Mouse (Mus musculus): ENCODE data around the gene Unc13b.

The Unc13b gene

DNA sequence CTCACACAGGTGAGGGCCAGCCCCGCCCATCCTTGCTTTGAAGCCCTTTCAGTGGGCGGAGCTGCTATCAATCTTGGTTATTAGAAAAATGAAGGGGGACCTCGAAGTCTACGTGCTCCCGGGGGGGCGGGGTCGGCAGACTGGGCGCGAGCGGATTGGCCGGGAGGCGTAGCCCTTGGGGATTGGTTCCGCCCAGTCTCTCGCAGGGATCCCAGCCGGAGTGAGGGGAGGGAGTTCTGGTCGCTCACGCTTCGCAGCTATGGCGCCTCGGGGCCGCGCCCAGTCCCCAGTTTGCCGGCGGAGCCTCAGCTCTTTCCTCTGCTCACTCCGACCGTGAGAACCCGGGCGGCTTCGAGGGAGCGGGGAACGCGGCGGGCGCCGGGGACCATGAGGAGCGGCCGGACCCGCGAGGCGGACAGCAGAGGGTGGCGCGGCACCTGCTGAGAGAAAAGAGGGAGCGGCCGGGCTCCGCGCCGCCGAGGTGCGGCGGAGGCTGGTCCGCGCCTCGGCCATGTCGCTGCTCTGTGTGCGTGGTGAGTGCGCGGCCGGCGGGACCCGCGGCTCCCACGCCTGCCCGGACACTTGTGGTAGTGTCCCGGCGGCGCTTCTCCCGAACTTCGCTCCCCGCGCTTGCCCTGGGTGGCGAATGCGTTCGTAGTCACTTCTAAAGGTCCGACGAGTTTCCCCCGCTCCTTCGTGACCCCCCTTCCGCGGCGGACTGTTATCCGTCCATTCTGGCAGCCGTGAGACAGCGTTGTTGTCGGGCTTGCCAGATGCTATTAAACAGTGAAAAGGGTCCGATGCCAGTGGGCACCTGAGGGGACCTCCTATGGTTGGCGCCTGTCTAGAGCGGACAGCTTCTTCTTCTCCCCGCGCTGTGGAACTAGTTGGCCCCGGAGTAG, at the start of gene Unc13b:
Unc13b (plus strand) TSS at position 201 of the 902 bp plus-strand sequence.
- peak; percentile 92 to 94 for DNase-seq

GRCm38 (mm10) chr4:43010161-43011038, 48.4 kb upstream of the Unc13b start, which contains the start of gene Fancg:
Gene Fancg, minus strand, starts transcription at chr4:43010506.
- DNase-seq = peak; percentile 73 to 82

- DNase-seq = no peak
Observed at GRCm38 (mm10) chr4:43012091-43012490, 46.7 kb upstream of the Unc13b start.

- DNase-seq = no peak
Observed at GRCm38 (mm10) chr4:43018156-43018555, 40.6 kb upstream of the Unc13b start.

DNA sequence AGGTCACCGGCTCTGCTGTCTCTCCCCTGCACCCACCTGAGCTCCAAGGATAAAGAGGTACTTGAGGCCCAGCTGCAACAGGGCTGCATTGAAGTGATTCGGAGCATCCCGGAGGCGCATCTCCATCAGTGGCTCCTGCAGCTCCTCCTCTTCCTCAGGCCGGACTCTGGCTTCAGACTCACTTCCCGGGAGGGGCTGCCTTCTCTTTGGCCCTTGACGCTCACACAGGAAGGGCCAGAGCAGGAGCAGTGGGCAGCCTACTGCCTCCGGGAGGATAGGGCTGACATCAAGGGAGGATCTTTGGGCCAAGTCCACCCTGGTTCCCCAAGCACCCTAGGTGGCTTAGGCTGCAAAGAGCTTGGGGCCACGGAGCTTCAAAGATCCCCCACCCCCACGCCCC, 39.6 kb upstream of the Unc13b start:
- DNase-seq = no peak

GRCm38 (mm10) chr4:43019641-43020465, 38.9 kb upstream of the Unc13b start:
- DNase-seq = no peak

GRCm38 (mm10) chr4:43020876-43021275, 37.9 kb upstream of the Unc13b start:
- no peak for DNase-seq

DNA sequence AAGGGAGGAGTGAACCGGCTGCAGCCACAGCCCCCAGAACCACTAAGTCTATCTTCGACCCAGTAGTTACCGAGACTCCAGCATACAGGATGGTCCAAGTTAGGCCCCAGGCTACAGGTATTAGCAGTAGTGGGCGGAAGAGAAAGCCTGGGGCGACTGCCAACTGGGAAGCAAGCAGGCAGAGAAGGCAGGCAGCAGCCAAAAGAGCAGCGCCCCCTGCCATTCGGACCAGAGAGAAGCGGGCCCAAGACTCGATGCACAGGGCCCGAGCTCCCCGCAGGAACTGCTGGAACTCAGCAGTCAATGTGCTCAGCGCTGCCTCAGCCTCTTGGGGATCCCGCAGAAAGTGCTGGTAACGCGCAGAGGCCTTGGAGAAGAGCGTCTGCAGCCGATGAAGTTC, 37.4 kb upstream of the Unc13b start:
- DNase-seq = no peak

DNA sequence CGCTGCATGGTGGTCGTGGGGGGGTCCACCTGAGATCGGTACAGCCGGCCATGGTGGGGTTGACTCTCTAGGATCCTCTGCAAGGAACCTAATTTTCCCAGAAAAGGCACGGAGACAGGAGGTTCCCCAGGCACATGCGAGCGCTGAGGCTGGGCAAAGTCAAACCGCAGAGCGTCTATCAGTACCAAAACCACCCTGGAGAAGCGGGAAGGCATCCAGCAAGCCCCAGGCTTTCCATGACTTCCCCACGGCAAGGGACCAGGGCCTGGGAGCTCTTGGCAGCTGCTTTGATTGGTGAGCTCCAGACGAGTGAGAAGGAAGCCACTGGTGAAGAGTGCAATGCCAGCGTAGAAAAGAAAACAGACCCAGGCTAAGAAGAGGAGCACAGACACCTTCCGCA, 34.1 kb upstream of the Unc13b start:
- DNase-seq = no peak

DNA sequence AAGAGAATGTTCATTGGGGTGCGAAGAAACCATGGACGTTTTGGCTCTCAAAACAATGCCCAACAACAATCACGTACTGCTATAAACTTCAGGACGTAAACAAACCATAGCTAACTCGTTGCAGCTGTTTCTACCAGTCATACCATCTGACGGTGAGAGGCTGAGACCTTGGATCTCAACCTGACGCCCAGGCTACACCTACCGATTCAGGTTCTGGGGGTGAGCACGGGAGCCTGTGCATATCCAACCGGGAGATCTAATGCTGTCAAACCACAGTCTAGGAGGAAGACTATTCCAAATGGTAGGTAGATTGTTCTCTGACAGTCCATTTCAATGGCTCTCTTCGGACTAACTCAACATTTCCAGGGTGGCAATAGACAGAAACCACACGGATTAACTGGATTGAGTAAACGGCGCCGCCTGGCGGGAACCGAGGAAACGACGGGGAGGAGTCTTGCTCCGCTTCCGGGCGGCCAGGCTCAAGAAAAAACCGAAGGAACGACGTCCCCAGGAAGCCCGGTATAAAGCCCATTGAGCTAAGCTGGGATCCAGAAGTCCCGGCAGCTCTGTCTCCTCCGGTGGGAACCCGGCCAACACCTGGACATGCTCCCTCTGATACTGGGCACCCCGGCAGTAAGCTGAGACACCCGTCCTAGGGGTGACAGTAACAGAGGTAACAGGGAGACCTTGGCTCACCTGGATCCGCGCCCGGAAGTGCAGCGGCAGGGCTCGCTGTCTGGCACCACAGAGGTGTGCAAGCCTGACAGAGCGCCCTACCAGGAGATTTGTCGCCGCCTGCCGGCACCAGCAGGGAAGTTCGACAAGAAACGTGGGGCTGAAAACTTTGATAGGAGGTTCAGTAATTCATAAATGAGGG, 33.4 kb upstream of the Unc13b start, which contains the start of gene Pigo:
Pigo (minus strand) TSS at position 736 of the 877 bp plus-strand sequence.
- DNase-seq = peak; percentile 93 to 96

DNA sequence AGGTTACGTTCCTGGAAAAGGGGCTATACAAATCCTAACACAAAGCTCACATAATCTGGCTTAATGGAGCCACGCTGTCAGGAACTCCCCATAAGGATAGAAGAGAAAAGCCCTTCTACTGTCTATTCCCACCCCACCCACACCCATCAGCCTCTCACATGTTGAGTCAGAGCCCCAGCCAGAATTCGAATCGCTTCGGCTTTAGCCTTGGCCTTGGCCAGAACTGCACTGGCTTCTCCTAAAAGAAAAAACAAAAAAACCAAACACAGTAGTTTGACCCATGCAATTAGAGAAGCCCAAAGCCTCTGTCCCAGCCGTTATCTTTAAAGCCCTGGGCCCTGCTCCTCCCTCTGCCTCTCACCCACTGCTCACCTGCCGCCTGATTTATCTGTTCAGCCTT, 29.6 kb upstream of the Unc13b start:
- no peak for DNase-seq

DNA sequence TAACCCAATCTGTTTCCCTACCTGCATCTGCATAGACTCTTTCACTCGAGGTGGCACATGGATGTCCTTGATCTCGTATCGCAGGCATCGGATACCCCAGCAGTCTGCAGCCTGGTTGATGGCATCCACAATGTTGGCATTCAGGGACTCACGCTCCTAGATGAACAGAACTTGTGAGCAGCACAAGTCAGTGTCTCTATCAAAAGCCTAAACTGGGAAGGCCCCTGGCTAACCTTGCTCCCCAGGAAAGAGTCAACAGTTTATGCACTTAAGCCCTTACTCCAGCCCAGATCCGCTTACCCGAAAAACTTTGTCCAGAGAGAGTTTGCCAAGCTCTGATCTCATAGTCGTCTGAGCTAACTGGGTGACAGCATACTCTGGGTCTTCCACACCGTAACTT, 29.0 kb upstream of the Unc13b start:
- no peak for DNase-seq

DNA sequence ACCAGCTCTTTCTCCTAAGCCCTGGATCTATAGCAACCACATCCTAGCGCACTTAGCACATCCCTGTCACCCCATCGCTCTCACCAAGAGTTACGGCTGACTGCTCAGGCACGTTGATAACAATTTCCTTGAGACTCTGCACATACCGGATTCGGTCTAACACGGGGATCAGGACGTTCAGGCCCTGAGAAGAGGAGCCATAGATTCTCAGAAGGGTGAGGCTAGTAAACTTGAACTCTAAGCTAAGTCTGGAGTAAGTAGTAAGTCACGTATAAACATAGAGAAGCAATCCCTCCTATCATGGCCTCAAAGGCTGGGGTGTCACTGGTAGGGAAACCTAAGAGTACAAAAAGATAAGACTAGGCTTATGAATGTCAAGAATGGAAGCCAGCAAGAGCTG, 28.4 kb upstream of the Unc13b start:
- no peak for DNase-seq

DNA sequence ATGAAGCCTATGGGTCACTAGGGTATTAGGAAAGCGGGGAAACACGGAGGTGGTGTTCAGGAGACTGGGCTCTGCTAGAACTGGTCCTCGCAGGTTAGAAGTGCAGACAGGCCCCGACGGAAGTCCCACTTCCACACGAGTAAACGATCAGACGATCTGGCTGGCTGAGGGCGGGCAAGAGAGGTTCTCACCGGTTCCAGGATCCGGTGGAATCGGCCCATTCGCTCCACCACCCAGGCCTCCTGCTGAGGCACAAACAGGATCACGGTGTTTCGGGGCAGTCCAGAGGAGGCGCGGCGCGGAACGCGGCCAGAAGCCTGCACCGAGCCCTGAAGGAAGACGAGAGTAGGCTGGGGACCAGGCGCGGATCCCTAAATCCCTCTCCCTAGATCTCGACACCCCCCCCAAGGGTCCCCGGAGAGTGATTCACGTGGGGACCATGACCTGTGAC, 27.9 kb upstream of the Unc13b start:
- DNase-seq = peak; percentile 46 to 51

- DNase-seq = peak; percentile 94 to 95
Observed at GRCm38 (mm10) chr4:43031237-43031995, 27.3 kb upstream of the Unc13b start, which contains the start of gene Stoml2. Gene Stoml2, minus strand, starts transcription at chr4:43031710.

DNA sequence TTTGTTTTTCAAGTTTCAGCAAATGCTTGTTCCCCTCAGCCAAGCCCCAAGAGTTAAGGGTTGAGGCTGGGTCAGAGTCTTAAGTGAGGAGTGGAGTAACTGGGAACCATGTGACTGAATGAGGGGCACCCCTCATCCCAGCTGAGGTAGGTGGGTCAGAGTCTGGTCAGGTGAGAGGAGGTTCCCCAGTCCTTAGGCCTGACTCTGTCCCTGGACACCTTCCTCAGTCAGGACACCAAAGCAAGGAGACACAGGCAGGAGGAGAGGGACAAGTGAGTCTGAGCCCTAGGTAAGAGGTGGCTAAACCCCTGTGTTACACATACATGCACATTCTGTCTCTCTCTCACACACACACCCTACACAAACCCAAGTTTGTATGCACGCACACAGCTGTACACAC, 26.3 kb upstream of the Unc13b start:
- no peak for DNase-seq

- no peak for DNase-seq
Observed at GRCm38 (mm10) chr4:43033481-43033880, 25.3 kb upstream of the Unc13b start.

DNA sequence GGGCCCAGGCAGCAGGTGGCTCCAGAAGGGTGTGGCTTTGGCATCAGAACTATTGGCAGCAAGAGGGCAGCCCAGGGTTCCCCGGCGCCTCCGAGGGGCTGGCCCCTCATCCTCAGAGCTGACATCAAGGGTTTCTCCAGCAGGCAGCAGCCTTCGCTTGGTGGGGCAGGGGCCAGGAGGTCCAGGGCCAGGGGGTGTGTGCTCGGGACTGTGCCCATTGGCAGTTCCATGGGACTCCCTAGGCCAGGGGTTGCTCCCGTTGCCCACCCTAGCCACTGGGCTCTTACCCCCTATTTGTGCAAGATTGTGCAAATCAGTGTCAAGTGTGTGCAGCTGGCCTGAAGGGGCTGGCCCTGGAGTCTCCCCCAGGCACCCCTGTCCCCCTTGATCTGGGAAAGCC, 22.9 kb upstream of the Unc13b start:
- no peak for DNase-seq

DNA sequence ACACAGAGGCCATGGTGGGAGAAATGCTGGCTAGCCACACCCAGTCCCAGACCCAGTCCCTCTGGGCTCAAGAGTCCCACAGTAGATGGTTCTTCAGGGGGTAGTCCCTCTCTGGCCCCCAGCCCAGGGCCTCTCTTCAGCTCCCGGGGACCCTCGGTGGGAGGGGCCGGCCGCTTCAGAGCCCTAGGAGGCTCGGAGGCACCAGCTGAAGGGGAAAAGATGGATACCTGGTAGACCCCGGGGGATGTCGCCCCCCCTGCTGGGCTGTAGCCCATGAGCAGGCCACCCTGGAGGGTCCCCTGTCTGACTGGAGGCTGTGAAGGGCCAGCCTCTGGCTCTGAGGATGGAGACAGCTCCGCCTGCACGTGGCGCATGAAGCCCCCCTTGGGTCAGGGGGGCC, 22.4 kb upstream of the Unc13b start:
- DNase-seq = no peak

GRCm38 (mm10) chr4:43037860-43038566, 20.7 kb upstream of the Unc13b start:
- no peak for DNase-seq

Measured in kidney, adult 8-10 months (tissue).